Mouse (Mus musculus) hindbrain, embryonic 16.5 days (tissue): Measurements from ENCODE around the gene Dyrk2. TPM values are rescaled to one million over a fixed set of nuclear protein-coding genes. Genes with fewer than 3 reads are reported as not detected.

Experiments
- ATAC-seq: fragments of 200-750 bp; cut with Nextera tagmentation; 2 replicates; pipeline ENCODE4 v1.8.0; 2017; ENCODE audit warnings: moderate TSS enrichment, moderate library complexity
- H3K27ac ChIP-seq: fragments of 300-500 bp; sonication (generic); 2 replicates; pipeline ENCODE4 v1.5.1; 2014; ENCODE audit warnings: low read depth, mild to moderate bottlenecking, control low read depth, low read length, moderate library complexity
- H3K27me3 ChIP-seq: fragments of 300-500 bp; sonication (generic); replicated peaks from 2 replicates; pipeline ENCODE4 v1.6.1; 2014; ENCODE audit warnings: low read length; ENCODE audit not compliant: control insufficient read depth, insufficient read depth
- H3K36me3 ChIP-seq: fragments of 300-500 bp; sonication (generic); 2 replicates; pipeline ENCODE4 v1.6.1; 2014; ENCODE audit warnings: mild to moderate bottlenecking, low read length, moderate library complexity, mixed read lengths; ENCODE audit not compliant: control insufficient read depth, insufficient read depth
- H3K4me1 ChIP-seq: fragments of 300-500 bp; sonication (generic); 2 replicates; pipeline ENCODE4 v1.6.1; 2014; ENCODE audit warnings: low read depth, low read length; ENCODE audit not compliant: control insufficient read depth, insufficient read depth
- H3K4me2 ChIP-seq: fragments of 300-500 bp; sonication (generic); 2 replicates; pipeline ENCODE4 v1.6.1; 2014; ENCODE audit warnings: mild to moderate bottlenecking, low read length, control low read depth, moderate library complexity
- H3K4me3 ChIP-seq: fragments of 300-500 bp; sonication (generic); 2 replicates; pipeline ENCODE4 v1.5.1; 2014; ENCODE audit warnings: mild to moderate bottlenecking, low read length, control low read depth, moderate library complexity
- H3K9ac ChIP-seq: fragments of 300-500 bp; sonication (generic); 2 replicates; pipeline ENCODE4 v1.6.1; 2014; ENCODE audit warnings: low read depth, mild to moderate bottlenecking, control low read depth, low read length, moderate library complexity
- H3K9me3 ChIP-seq: fragments of 300-500 bp; sonication (generic); 2 replicates; pipeline ENCODE4 v1.6.1; 2014; ENCODE audit warnings: mild to moderate bottlenecking, low read length, moderate library complexity; ENCODE audit not compliant: control insufficient read depth
- WGBS: fragments of 180-500 bp; shearing (Covaris S2); extraction: QIAGEN DNeasy Blood & Tissue Kit; methylation state at CpG from one replicate; pipeline ENCODE4 v1.1.7; 2014; 5-methylcytosine and 5-hydroxymethylcytosine counted together
- polyA plus RNA-seq: library from polyadenylated mRNA; unstranded; fragments of >200 nt; fragmentation: Nextera tagmentation; extraction: Ambion mirVana; gene quantifications from 2 replicates; pipeline ENCODE4 v1.2.1, GENCODE M21; 2015

Dyrk2 gene
- polyA plus RNA-seq, 1 experiment from 2014 or later, result 10.1 TPM

GRCm38 (mm10) chr10:118827116-118827515 lies 42.9 kb downstream of the Dyrk2 start:
- Histone ChIP-seq H3K4me1 (no peaks in the 10 kb centered on the region), H3K4me2 (no peak overlapping the region), H3K27me3 (no peaks in the 10 kb centered on the region), H3K9ac (no peak overlapping the region), H3K4me3 (no peak overlapping the region), H3K9me3 (no peaks in the 10 kb centered on the region), H3K36me3 (no peaks in the 10 kb centered on the region), H3K27ac (no peak overlapping the region)
- ATAC-seq, result no peak
- 95% methylated on average over 7 of the region's 7 CpGs for WGBS

GRCm38 (mm10) chr10:118824830-118825229 lies 45.2 kb downstream of the Dyrk2 start:
- WGBS, result 71% methylated on average over 8 of the region's 8 CpGs
- Histone ChIP-seq H3K9me3 (no peaks in the 10 kb centered on the region), H3K9ac (no peak overlapping the region), H3K27ac (no peak overlapping the region), H3K4me1 (no peaks in the 10 kb centered on the region), H3K27me3 (no peaks in the 10 kb centered on the region), H3K36me3 (no peaks in the 10 kb centered on the region), H3K4me3 (no peak overlapping the region), H3K4me2 (no peak overlapping the region)
- ATAC-seq, result no peak

GRCm38 (mm10) chr10:118820901-118821300 lies 49.1 kb downstream of the Dyrk2 start:
- H3K27ac ChIP-seq, result no peak overlapping the region
- H3K9ac ChIP-seq, result no peak overlapping the region
- no peaks in the 10 kb centered on the region for H3K27me3 ChIP-seq
- peak; percentile 90 for ATAC-seq
- H3K36me3 ChIP-seq, result no peaks in the 10 kb centered on the region
- H3K4me3 ChIP-seq, result no peak overlapping the region
- WGBS, result 26% methylated on average over 7 of the region's 7 CpGs
- H3K4me1 ChIP-seq, result no peaks in the 10 kb centered on the region
- H3K9me3 ChIP-seq, result no peaks in the 10 kb centered on the region
- H3K4me2 ChIP-seq, result no peak overlapping the region

GRCm38 (mm10) chr10:118819846-118820245 lies 50.2 kb downstream of the Dyrk2 start:
- Histone ChIP-seq H3K27ac (no peak overlapping the region), H3K4me1 (no peaks in the 10 kb centered on the region), H3K9ac (no peak overlapping the region), H3K36me3 (no peaks in the 10 kb centered on the region), H3K9me3 (no peaks in the 10 kb centered on the region), H3K27me3 (no peaks in the 10 kb centered on the region), H3K4me2 (no peak overlapping the region), H3K4me3 (no peak overlapping the region)
- no peak for ATAC-seq
- 83% methylated on average over 4 of the region's 4 CpGs for WGBS

GRCm38 (mm10) chr10:118817089-118817488 lies 52.9 kb downstream of the Dyrk2 start:
- no peak overlapping the region for H3K4me3 ChIP-seq
- 94% methylated on average over 6 of the region's 6 CpGs for WGBS
- ATAC-seq, result no peak
- no peaks in the 10 kb centered on the region for H3K36me3 ChIP-seq
- no peaks in the 10 kb centered on the region for H3K4me1 ChIP-seq
- H3K9ac ChIP-seq, result no peak overlapping the region
- H3K27ac ChIP-seq, result no peak overlapping the region
- no peaks in the 10 kb centered on the region for H3K9me3 ChIP-seq
- no peak overlapping the region for H3K4me2 ChIP-seq
- no peaks in the 10 kb centered on the region for H3K27me3 ChIP-seq

GRCm38 (mm10) chr10:118811945-118812344 lies 58.1 kb downstream of the Dyrk2 start:
- Histone ChIP-seq H3K4me3 (no peak overlapping the region), H3K4me2 (no peak overlapping the region), H3K27me3 (no peaks in the 10 kb centered on the region), H3K27ac (no peak overlapping the region), H3K9me3 (no peaks in the 10 kb centered on the region), H3K36me3 (no peaks in the 10 kb centered on the region), H3K9ac (no peak overlapping the region), H3K4me1 (no peaks in the 10 kb centered on the region)
- ATAC-seq, result no peak
- WGBS, result 86% methylated on average over 6 of the region's 6 CpGs

GRCm38 (mm10) chr10:118810908-118811711 lies 58.9 kb downstream of the Dyrk2 start:
- Histone ChIP-seq H3K27ac (no peak overlapping the region), H3K36me3 (no peaks in the 10 kb centered on the region), H3K4me3 (no peak overlapping the region), H3K9me3 (no peaks in the 10 kb centered on the region), H3K4me2 (no peak overlapping the region), H3K27me3 (no peaks in the 10 kb centered on the region), H3K9ac (no peak overlapping the region), H3K4me1 (no peaks in the 10 kb centered on the region)
- 67% methylated on average over 16 of the region's 16 CpGs for WGBS
- no peak for ATAC-seq
